Mouse (Mus musculus) adipocyte (in vitro differentiated cells): ENCODE results near the gene Rtn3.

Source experiments
- DNase-seq: peaks from one replicate; pipeline ENCODE4 v3.0.0-alpha.2; 2016; ENCODE audit warnings: low spot score

The Rtn3 gene

DNA sequence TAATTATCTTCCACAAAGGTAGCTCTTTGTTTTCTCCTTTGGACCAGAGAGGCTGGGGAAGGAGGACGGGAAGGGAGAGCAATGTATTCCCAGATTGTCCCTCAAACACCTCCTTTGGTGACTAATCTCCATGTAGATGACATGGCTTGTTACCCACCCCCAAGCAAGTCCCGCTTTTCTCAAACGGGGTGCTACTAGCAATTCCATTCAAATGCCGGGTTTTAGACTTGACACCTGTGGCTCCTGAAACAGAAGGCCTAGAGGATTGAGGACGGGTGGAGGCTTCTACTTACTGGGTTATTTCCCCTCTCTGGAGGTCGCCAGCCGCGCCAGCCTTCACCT, 101.2 kb downstream of the Rtn3 start:
- DNase-seq: peak; percentile 33

DNA sequence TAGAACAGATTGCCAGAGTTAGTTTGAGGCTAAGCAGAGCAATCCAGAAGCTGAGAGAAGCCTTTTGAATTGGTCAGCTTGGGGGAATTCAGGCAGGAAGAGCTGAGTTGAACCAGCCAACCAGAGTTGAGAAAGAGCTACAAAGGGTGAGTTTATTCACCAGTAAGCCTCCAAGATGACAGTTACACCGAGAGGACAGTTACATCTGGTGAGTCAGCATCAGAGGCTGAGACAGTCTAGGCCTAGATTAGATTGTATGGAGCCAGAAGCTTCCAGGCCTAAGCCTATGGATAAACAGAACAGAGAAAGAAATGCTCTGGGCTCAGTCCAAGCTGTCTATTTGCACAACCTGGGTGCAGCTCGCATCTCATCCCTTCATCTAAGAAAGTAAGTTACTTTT, 105.4 kb downstream of the Rtn3 start:
- no peak for DNase-seq
